ENCODE assay signal across 8 mouse cellular contexts in the genomic region with DNA sequence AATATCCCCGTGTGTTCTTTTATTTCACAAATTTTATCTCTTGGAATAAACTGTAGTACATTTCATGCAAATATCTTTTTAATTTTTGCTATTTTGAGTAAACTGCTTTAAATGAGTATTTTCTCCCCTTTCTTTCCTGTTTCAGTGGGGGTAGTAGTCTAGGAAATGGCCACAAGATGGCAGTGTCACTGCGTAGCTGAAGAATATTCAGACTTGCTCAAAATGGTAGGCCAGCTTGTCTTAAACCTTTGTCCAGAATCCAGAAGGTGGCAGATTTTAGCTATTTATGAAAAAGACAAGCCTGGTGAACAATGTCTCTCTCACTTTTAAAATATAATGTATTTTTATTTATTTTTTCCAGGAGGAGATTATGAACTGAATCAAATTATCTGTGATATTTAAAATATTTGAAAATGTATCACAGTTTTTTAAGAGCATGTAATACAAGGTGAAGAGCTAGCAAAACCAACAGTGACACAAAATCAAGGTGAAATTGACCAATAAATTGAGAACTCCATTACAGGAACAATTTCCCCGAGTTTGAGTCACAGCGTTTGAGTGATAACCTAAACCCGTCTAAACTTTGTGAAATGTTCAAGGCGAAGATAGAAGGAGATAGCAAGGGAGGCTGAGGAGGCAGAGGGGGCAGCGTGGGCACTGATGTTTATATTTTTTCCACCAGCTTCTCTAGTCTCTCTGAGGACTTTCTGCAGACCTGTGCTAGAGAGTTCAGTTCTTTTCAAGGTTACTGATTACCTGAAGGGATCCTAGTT.
DNase-seq lines count a peak whose midpoint lies in the region; ATAC-seq and TF ChIP-seq lines count a peak whose summit lies in the region.

No protein-coding gene starts in this region.

- peaks cover 57% of the 10 kb centered on the region for H3K9me3 ChIP-seq in G1E (replicated peaks)
- no peaks in the 10 kb centered on the region for H3K9me3 ChIP-seq in forebrain, postnatal 0 days (ENCODE audit: low read length)
- no peaks in the 10 kb centered on the region for H3K9me3 ChIP-seq in kidney, embryonic 16.5 days (ENCODE audit: low read length)
- H3K9me3 ChIP-seq in limb, embryonic 13.5 days: no peaks in the 10 kb centered on the region

- H3K4me1 ChIP-seq in G1E (ENCODE audit: insufficient read depth, low read depth, low read length): no peaks in the 10 kb centered on the region
- no peaks in the 10 kb centered on the region; the same call in 1 of the 2 replicates for H3K4me1 ChIP-seq in forebrain, postnatal 0 days (ENCODE audit: insufficient read depth)
- H3K4me1 ChIP-seq in kidney, embryonic 16.5 days (ENCODE audit: insufficient read depth, low read length): no peaks in the 10 kb centered on the region
- peaks cover 16% of the 10 kb centered on the region for H3K4me1 ChIP-seq in limb, embryonic 13.5 days

- H3K36me3 ChIP-seq in G1E (replicated peaks): no peaks in the 10 kb centered on the region
- H3K36me3 ChIP-seq in forebrain, postnatal 0 days (ENCODE audit: insufficient read depth): no peaks in the 10 kb centered on the region
- no peaks in the 10 kb centered on the region for H3K36me3 ChIP-seq in kidney, embryonic 16.5 days (ENCODE audit: insufficient read depth, low read length)
- no peaks in the 10 kb centered on the region for H3K36me3 ChIP-seq in limb, embryonic 13.5 days

- DNase-seq in 3T3-L1 (ENCODE audit: low read depth, low spot score): peak; percentile 79
- DNase-seq in G1E (ENCODE audit: low spot score): peak; percentile 5
- peak; percentile 61 to 65 for DNase-seq in cerebellum, adult 18-20 months
- DNase-seq in forebrain, postnatal 0 days: peak; percentile 95
- peak; percentile 89 for DNase-seq in retina, postnatal 1 day
- DNase-seq in spleen, postnatal 36 days (ENCODE audit: low spot score in 2 of 2): no peak

- no peak for ATAC-seq in G1E (ENCODE audit: extremely low read depth, insufficient number of reproducible peaks, low FRiP score, poor library complexity, severe bottlenecking)
- ATAC-seq in forebrain, postnatal 0 days: peak; percentile 83
- peak; percentile 78; the same call in 1 of the 2 replicates for ATAC-seq in kidney, embryonic 16.5 days (ENCODE audit: low FRiP score, low TSS enrichment)
- peak; percentile 73; the same call in 1 of the 2 replicates for ATAC-seq in limb, embryonic 13.5 days (ENCODE audit: low FRiP score, low read depth)

- no peak overlapping the region for H3K27ac ChIP-seq in forebrain, postnatal 0 days (ENCODE audit: low read depth, low read length)
- H3K27ac ChIP-seq in kidney, embryonic 16.5 days (ENCODE audit: low read length): no peak overlapping the region
- H3K27ac ChIP-seq in limb, embryonic 13.5 days: no peak overlapping the region

- no peak for TF ChIP-seq CTCF in G1E (IDR thresholded peaks at IDR 0.05; ENCODE audit: low read depth, low read length)
- TF ChIP-seq CTCF in forebrain, postnatal 0 days (IDR thresholded peaks at IDR 0.05; ENCODE audit: low read depth): peak; percentile 97

- WGBS in forebrain, postnatal 0 days: 45% methylated on average over 7 of the region's 7 CpGs
- 53% methylated on average over 7 of the region's 7 CpGs for WGBS in kidney, embryonic 16.5 days
- WGBS in limb, embryonic 13.5 days: 49% methylated on average over 7 of the region's 7 CpGs

- no peaks in the 10 kb centered on the region for H3K27me3 ChIP-seq in G1E (ENCODE audit: insufficient read depth, low read length)
- H3K27me3 ChIP-seq in forebrain, postnatal 0 days (ENCODE audit: insufficient read depth, low read length): no peaks in the 10 kb centered on the region
- no peaks in the 10 kb centered on the region for H3K27me3 ChIP-seq in kidney, embryonic 16.5 days (ENCODE audit: insufficient read depth, low read length)
- no peaks in the 10 kb centered on the region for H3K27me3 ChIP-seq in limb, embryonic 13.5 days

- no peak overlapping the region for H3K9ac ChIP-seq in forebrain, postnatal 0 days
- no peak overlapping the region for H3K9ac ChIP-seq in kidney, embryonic 16.5 days (replicated peaks; ENCODE audit: low read length)
- no peak overlapping the region for H3K9ac ChIP-seq in limb, embryonic 13.5 days

- H3K4me3 ChIP-seq in G1E (ENCODE audit: low read depth, low read length): no peak overlapping the region
- no peak overlapping the region for H3K4me3 ChIP-seq in forebrain, postnatal 0 days (ENCODE audit: low read depth, low read length)
- no peak overlapping the region for H3K4me3 ChIP-seq in kidney, embryonic 16.5 days (ENCODE audit: low read length)
- H3K4me3 ChIP-seq in limb, embryonic 13.5 days: no peak overlapping the region

- H3K4me2 ChIP-seq in forebrain, postnatal 0 days (ENCODE audit: low read depth): no peak overlapping the region
- H3K4me2 ChIP-seq in kidney, embryonic 16.5 days (replicated peaks; ENCODE audit: low read depth, low read length): no peak overlapping the region
- no peak overlapping the region for H3K4me2 ChIP-seq in limb, embryonic 13.5 days (replicated peaks)

Comparison
In these comparisons a context has a peak if more than half of its experiments do, and no peak if none do; other contexts are left out.
1. DNase-seq: peak in 3T3-L1 (single experiment), G1E (single experiment), cerebellum, adult 18-20 months (2 of 2), forebrain, postnatal 0 days (single experiment) and retina, postnatal 1 day (single experiment); none in spleen, postnatal 36 days (0 of 2).